In genomic region chr11:6436442-6436841, GRCm38 (mm10) we compare ENCODE assay signal across 9 mouse cellular contexts. TPM values are rescaled to one million over a fixed set of nuclear protein-coding genes. Genes with fewer than 3 reads are reported as not detected.
DNase-seq lines count a peak whose midpoint lies in the region; ATAC-seq and TF ChIP-seq lines count a peak whose summit lies in the region.
"Had no signal": no experiment of that assay in that cellular context is flagged by ENCODE, and none has a peak within 500 bp of the region (broad histone marks: within the 10 kb centered on the region; RNA-seq: fewer than 3 reads in every experiment).

No protein-coding gene starts in this region.

- no peak overlapping the region for H3K9ac ChIP-seq in lung, embryonic 14.5 days

- no peak overlapping the region for H3K4me3 ChIP-seq in lung, embryonic 14.5 days (ENCODE audit: low read depth, low read length)

- peak; percentile 70 for TF ChIP-seq CTCF in lung, embryonic 14.5 days (IDR thresholded peaks at IDR 0.05; ENCODE audit: low read depth)

- H3K27me3 ChIP-seq in lung, embryonic 14.5 days (ENCODE audit: insufficient read depth, low read length): no peaks in the 10 kb centered on the region

- no peak for ATAC-seq in lung, embryonic 14.5 days (ENCODE audit: insufficient read depth)

- H3K27ac ChIP-seq in lung, embryonic 14.5 days (ENCODE audit: low read depth): no peak overlapping the region
- H3K27ac ChIP-seq: macrophage had no signal

- intact Hi-C loops in heart, postnatal 10 days (cut with DNase I): no loop called here

- peaks cover 76% of the 10 kb centered on the region for H3K36me3 ChIP-seq in lung, embryonic 14.5 days (ENCODE audit: insufficient read depth)

- no peaks in the 10 kb centered on the region for H3K9me3 ChIP-seq in lung, embryonic 14.5 days (ENCODE audit: low read depth, low read length)

- peak; percentile 36 to 58 for DNase-seq in layer of hippocampus, postnatal 10 days (ENCODE audit: low spot score in 2 of 2)
- DNase-seq in layer of hippocampus, adult 9-11 months: no peak
- DNase-seq in ES-CJ7 (ENCODE audit: low read depth, low spot score): peak; percentile 95
- DNase-seq in cerebellum, postnatal 10 days: peak; percentile 79 to 81
- peak; percentile 34 to 61 for DNase-seq in heart, postnatal 10 days
- DNase-seq in lung, embryonic 14.5 days: peak; percentile 40
- peak; percentile 59 for DNase-seq in right cerebral cortex, postnatal 14 days
- no peak for DNase-seq in layer of hippocampus, postnatal 14 days (ENCODE audit: low spot score in 2 of 2)

- no peak overlapping the region for H3K4me2 ChIP-seq in lung, embryonic 14.5 days

- no peaks in the 10 kb centered on the region for H3K4me1 ChIP-seq in lung, embryonic 14.5 days (ENCODE audit: insufficient read depth)

- 67% methylated on average over 8 of the region's 8 CpGs for WGBS in lung, embryonic 14.5 days

RNA-seq across cellular contexts. Expression of gene H2afv, which starts 7.8 kb away (rescaled TPM):
- 10 to 100 TPM; 48.5 to 53.6 TPM for total RNA-seq in layer of hippocampus, postnatal 10 days (2021)
- 10 to 100 TPM; 73.1 to 82.9 TPM for total RNA-seq in heart, postnatal 10 days (2021)
- polyA plus RNA-seq in lung, embryonic 14.5 days (2014; fragmentation: Nextera tagmentation; extraction: Ambion mirVana): 562 and 581 TPM in 2 replicates
- total RNA-seq in layer of hippocampus, postnatal 14 days (2021): 10 to 100 TPM; 39.7 to 40.2 TPM

RNA-seq across cellular contexts. Expression of gene Ppia, which starts 21.2 kb away (rescaled TPM):
- total RNA-seq in layer of hippocampus, postnatal 10 days (2021): 1,000 to 10,000 TPM; 2,229 to 2,426 TPM
- 100 to 1,000 TPM; 943 to 992 TPM for total RNA-seq in heart, postnatal 10 days (2021)
- polyA plus RNA-seq in lung, embryonic 14.5 days (2014; fragmentation: Nextera tagmentation; extraction: Ambion mirVana): 6,177 and 6,257 TPM in 2 replicates
- total RNA-seq in layer of hippocampus, postnatal 14 days (2021): 1,000 to 10,000 TPM; 1,939 to 1,976 TPM

RNA-seq across cellular contexts. Expression of gene Purb, which starts 39.3 kb away (rescaled TPM):
- total RNA-seq in layer of hippocampus, postnatal 10 days (2021): 100 to 1,000 TPM; 249 to 250 TPM
- 10 to 100 TPM; 70.5 to 74.0 TPM for total RNA-seq in heart, postnatal 10 days (2021)
- 25.9 and 27.9 TPM in 2 replicates for polyA plus RNA-seq in lung, embryonic 14.5 days (2014; fragmentation: Nextera tagmentation; extraction: Ambion mirVana)
- total RNA-seq in layer of hippocampus, postnatal 14 days (2021): 100 to 1,000 TPM; 258 to 283 TPM

RNA-seq across cellular contexts. Expression of gene Zmiz2, which starts 47.6 kb away (rescaled TPM):
- 100 to 1,000 TPM; 149 to 163 TPM for total RNA-seq in layer of hippocampus, postnatal 10 days (2021)
- total RNA-seq in heart, postnatal 10 days (2021): 10 to 100 TPM; 43.2 to 44.3 TPM
- 11.8 and 12.9 TPM in 2 replicates for polyA plus RNA-seq in lung, embryonic 14.5 days (2014; fragmentation: Nextera tagmentation; extraction: Ambion mirVana)
- 100 to 1,000 TPM; 165 to 169 TPM for total RNA-seq in layer of hippocampus, postnatal 14 days (2021)

Comparison
In these comparisons a context has a peak if more than half of its experiments do, and no peak if none do; other contexts are left out.
1. DNase-seq: peak in layer of hippocampus, postnatal 10 days (2 of 2), ES-CJ7 (single experiment), cerebellum, postnatal 10 days (2 of 2), heart, postnatal 10 days (2 of 2), lung, embryonic 14.5 days (single experiment) and right cerebral cortex, postnatal 14 days (single experiment); none in layer of hippocampus, adult 9-11 months (single experiment) and layer of hippocampus, postnatal 14 days (0 of 2).